Mouse (Mus musculus): ENCODE measurements at regions not wholly inside any gene's neighbourhood (a gene's known extent, or its start where the extent isn't known, plus 50 kb on each side); places are given as distances from the start of the nearest gene placed in this dataset.

GRCm38 (mm10) chr14:25189256-25189655 lies 269.7 kb upstream of the Zmiz1 start:
- no peak for DNase-seq

DNA sequence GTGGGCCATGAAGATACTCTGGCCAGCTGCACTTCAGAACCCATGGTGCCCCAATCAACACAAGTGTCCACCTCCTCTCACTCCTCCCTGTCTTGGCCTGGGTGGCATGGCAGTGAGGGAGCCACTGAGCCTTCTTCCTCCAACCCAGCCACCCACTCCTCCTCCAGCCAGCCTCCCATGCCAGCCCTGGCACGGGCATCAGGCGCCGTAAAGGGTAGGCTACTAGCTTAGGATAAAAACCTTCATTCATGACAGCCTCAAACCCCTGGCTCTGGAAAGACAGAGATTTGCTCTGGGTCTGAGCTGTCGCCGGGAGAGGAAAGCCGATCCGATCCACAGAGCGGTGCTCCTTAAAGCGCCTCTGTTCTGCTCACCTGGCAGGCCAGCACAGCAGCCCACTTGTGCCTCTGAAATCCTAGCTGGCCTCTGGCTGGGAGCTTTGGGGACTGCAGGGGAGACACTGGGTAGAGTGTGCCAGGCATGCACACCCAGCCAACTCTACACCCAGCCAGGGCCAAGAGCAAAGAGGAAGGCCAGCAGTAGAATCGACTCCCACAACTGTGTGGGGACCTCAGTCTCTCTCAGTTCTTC lies 268.2 kb upstream of the Zmiz1 start:
- no peak for DNase-seq

DNA sequence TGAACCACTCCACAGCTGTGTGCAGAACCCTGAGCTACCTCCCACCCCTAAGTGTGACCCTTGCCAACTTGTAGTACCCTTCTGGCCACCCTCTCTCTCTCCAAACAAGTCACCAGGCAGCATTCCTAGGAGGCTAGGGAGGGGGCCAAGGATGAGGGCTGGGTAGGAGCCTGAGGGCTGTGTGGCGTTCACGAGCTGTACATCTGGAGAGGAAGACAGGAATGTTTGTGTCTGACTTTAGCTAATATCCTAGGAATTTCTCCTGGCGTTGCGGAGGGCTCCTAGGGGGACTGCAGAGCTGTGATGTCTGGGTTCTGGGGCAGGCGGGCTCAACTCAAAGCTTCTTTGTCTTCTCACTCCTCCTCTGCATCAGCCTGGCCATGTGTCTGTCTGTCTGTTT lies 262.2 kb upstream of the Zmiz1 start:
- DNase-seq = no peak

GRCm38 (mm10) chr14:25199900-25200299 lies 259.1 kb upstream of the Zmiz1 start:
- DNase-seq = no peak

DNA sequence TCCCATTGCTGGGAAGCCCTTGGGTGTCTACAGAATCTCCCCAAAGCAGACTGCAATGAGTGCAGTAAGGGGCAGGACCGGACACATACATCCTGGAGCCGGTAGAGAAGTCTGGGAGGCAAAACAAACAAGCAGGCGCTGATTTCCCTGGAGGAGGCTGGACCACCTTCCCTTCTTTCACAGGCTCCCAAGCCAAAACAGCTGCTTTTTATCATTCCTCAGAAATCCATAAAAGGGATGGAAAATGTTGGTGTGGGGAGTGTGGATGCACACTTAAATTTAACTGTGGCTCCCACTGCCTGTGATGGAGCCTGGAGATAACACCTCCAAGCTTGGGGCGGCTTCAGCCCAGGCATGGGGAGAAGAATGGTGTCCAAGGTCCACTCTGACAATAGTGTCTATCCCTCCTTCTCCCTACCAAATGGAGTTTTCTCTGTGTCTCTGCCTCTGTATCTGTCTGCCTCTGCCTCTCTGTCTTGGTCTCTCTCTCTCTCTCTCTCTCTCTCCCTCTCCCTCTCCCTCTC lies 258.3 kb upstream of the Zmiz1 start:
- DNase-seq = no peak

DNA sequence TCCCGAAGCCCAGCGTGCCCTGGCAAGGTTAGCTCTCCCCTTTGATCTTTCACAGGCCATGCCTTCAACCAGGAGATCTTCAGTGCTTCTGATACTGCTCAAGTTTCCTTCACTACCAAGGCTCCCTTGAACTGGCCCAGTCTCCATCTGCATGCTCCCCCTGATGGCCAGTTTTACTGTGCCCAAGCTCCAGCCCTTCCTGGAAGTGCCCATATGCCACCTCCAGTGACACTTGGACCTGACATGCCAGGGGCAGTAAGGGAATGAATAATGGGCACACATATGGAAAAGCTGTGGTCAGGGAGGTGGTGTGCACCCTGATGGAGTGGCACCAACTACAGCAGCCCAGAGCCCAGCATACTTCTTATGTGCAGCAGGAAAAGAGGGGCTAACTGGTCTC lies 256.7 kb upstream of the Zmiz1 start:
- DNase-seq = no peak

DNA sequence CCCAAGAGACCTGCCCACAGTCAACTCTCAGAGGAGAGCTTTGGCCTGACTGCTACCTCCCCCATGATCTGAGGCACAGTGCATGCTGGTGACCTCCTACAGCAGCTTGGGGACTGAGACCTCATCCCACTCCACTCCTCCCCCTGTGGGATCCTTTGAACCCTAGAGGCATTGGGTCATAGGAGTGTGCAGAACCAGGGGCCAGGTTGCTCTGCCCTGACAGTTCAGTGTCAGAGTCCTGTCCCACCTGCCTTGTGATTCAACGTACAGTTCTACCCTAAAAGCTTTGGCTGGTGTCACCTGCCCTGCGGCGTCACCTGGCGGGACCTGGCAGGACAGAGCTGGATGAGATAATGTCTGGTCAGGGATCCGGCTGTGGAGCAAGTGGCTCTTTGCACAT lies 254.9 kb upstream of the Zmiz1 start:
- no peak for DNase-seq

- no peak for DNase-seq
Measured at GRCm38 (mm10) chr14:25206855-25207254, 252.1 kb upstream of the Zmiz1 start.

GRCm38 (mm10) chr14:25207422-25207821 lies 251.6 kb upstream of the Zmiz1 start:
- no peak for DNase-seq

- peak; percentile 41 for DNase-seq
Measured at GRCm38 (mm10) chr14:25208221-25209056, 250.5 kb upstream of the Zmiz1 start.

DNA sequence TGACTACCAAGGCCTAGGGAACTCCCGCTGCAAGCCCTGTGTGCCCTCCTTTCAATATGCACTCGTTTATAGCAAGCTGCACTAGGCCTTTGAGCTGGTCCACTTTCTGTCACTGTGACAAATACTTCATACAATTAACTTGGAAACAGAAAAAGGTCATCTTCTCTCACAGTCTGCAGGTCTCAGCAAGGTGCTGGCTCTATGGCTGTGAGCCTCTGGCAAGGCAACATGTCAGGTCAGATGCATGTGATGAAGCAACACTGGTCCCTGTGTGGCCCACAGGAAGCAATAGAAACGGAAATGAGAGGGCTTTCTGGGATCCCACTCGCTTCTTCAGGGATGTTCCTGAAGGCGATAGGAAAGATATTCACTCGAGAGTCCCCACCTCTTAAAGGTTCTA lies 245.9 kb upstream of the Zmiz1 start:
- DNase-seq = no peak

DNA sequence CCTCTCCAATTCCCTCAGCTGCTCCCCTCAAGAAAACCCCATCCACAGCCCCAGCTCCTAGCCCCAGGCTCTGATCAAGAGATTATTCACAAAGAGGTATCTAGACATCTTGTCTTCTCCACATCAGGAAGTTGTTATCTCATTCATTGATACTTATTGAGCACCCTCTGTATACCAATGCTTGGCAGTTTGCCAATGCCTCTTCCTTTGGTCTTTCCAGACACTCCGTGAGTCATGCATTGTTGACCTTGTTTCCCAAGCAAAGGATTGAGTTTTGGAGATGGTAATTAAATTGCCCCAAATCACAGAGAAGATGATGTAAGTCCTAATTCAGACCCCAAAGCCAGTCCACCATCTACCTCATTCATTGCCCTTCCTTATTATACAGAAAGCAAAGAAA lies 235.9 kb upstream of the Zmiz1 start:
- DNase-seq = no peak

DNA sequence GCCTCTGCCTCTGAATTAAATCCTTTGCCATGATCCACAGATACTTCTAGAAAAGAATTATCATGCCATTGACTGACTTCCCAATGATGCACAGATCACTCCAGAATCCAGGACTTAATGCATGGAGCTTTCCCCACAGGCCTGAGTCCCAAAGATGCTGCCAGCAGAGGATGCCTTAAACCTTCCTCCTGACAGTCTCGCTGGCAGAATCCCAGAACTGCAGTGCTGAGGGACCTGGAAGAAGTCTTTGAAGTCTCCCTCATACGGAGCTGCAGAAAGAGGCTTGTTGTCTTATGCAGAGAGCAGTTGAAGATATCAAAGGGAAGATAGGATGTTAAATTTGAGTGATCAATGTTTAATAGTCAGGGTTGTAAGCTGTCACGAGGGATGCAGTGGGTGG lies 233.8 kb upstream of the Zmiz1 start:
- no peak for DNase-seq

DNA sequence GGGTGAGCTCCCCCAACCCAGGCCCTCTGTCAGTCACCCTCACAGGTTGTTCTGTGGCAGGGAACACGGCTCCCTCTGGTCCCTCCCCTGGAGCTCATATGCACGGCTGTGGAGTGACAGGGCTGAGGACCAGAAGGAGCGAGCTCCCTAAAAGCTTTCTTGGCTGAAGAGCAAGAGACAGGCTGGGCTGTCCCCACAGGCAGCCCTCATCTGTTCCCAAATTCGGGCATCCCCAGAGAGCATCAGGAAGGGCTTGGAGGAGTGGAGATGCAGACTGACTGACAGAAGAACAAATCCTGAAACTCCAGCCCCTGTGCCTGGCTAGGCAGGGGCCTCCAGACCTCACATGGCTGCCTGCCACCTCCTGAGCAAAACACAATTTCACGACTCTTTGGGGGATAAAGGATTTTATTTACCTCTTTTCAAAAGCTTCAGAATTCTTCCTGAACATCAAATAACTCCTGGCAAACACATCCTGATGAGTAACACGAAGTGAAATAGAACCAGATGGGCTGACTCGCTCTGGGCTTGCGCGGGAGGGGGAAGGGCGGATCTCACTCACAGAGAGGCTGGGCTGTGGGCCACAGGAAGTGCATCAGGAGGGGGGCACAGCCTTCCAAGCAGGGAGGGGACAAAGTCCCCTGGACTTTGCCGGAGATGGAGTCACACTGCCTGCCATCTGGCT lies 232.7 kb upstream of the Zmiz1 start:
- DNase-seq = peak; percentile 83

- DNase-seq = no peak
Measured at GRCm38 (mm10) chr14:25226840-25227506, 232.0 kb upstream of the Zmiz1 start.

- DNase-seq = no peak
Measured at GRCm38 (mm10) chr14:25228321-25229047, 230.5 kb upstream of the Zmiz1 start.

DNA sequence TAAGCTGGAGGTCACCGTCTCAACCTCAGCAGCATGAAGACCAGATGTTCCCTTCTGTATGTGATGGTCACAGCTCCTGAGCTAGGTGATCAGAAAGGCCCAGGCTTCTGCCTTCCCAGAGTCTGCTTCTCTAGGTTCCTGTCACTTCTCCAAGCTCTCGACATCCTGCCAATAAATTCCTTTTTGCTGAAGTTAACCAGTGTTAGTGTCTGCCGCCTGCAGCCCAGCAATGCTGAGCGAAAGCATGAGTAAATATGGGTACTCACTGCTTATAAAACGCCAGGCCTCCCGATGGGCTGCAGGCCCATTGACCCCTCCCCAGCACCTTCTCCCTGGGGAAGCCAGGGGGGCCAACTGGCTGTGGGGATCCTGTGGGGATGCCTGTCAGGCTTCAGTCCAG lies 229.4 kb upstream of the Zmiz1 start:
- peak; percentile 51 for DNase-seq

DNA sequence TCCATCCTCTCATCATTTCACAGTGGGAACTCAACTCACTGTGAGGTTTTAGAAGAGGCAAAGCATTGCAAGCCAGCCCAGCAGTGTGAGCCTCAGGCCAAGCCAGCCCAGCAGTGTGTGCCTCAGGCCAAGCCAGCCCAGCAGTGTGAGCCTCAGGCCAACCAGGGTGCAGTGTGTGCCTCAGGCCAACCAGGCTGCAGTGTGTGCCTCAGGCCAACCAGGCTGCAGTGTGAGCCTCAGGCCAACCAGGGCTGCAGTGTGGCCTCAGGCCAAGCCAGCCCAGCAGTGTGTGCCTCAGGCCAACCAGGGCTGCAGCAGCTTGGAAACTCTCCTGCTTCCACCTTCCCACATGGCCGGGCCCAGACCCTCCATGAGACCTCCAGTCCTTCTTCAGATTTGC lies 227.1 kb upstream of the Zmiz1 start:
- no peak for DNase-seq

DNA sequence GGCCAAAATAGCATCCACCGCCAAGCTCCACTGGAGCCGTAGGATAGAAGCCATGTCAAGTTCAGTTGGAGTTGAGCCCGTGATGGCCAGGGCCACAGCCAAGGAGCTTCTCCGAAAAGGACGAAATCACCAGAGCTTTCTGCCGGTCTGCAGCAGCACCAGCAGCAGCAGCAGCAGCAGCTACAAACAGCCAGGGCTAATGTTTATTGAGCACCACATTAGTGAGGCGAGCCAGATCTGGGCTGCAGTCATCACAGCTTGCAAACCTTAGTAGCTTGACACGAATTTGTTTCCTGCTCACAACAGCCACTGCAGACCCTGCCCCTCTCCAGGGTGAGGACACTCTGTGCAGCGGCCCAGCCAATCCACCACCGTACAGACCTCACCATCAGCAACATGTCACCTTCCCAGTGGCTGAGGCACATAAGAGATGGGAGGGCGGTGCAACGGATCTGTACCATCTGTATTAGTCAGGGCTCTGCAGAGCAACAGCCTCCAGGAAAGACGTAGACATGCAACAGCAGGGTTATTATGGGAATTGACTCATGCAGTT lies 222.5 kb upstream of the Zmiz1 start:
- peak; percentile 31 for DNase-seq

DNA sequence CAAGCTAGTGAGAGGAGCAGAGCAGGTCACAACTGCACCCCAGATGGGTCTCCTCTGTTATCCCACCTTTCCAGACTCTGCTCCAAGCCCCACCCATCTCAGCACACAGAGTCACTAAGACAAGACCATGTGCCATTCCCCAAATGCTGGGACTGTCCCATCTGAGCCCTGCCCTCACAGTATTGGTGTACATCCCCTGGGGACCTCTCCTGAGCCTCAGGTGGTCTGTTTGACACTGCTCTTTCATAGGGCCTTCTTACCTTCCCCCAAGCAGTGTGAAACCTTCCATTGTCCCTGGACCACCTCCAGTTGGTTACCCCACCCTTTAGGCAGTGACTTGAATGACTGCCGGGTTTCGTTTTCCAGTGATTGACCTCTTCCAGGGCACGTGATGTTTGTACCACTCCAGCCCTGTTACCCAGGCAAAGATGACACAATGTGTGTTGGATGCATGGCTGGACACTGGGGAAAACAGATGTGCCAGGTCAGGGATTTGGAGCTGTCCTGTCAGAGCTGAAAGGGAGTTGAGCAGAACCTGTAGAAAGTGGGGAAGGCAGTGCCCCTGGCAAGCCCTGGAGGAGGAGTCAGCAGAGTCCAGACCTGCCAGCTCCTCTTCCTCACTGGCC lies 219.5 kb upstream of the Zmiz1 start:
- no peak for DNase-seq

DNA sequence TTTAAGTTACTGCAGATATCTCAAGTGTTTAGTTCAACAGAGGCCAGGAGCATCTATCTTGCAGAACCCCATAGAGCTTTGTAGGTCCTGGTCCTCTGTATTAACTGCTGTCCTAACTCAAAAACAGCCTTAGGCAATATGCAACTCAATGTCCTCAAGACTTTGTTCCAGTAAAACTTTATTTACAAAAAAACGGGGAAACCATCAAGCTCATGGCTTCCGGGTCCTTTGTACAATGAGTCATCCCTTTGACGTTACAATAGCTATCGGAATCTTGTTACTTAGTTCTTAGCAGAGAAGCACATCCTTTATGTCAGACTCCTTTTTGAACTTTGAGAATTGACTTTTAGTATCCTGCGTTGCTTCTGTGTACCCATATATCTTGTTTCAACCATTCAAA lies 216.2 kb upstream of the Zmiz1 start:
- DNase-seq = no peak

DNA sequence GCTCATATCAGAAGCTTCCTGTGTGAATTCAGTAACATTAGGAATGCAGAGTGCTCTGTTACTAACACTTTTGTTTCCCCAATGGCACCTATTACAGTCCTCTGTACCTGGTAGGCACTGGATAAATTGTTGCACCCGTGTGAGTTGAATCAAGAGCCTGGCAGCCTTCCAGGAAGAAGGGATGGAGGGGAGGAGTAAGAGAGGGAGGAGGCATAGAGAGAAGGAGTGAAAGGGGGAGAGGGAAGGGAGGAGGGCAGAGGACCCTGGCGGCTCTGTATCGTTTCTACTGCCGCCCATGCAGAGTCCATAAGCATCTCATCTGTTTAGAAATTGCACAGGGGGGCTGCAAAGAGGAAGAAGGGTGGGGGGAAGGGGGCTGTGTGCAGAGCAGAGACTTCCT lies 215.7 kb upstream of the Zmiz1 start:
- DNase-seq = peak; percentile 20

Measured in lung, postnatal 14 days (tissue).